Mouse (Mus musculus): ENCODE results near the gene Alpl.

DNA sequence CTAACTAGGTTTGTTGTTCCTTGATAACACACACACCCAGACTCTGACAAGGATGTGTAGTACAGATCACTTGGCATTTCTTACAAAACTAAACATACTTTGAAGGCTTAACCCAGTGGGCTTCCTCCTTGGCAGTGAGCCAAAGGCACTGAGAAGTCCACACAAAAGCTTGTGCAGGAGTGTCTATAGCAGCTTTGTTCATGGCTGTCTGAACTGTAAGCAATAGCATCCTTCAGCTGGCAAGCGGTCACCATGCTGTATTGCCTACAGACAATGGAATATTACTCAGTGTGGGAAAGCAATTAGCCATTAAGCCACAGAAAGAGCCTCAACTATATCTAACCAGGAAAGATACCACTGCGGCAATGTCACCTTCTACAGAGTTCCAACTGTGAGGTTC, 23.3 kb upstream of the Alpl start:
- TF ChIP-seq GATA1 (IDR thresholded peaks at IDR 0.05; ENCODE audit: borderline replicate concordance, low read length) (no peak), FLI1 (IDR thresholded peaks at IDR 0.05; ENCODE audit: low read length) (no peak)

All from megakaryocyte, embryonic 14.5 days (primary cell).